Mouse (Mus musculus): ENCODE results near the gene Gm21992.

DNA sequence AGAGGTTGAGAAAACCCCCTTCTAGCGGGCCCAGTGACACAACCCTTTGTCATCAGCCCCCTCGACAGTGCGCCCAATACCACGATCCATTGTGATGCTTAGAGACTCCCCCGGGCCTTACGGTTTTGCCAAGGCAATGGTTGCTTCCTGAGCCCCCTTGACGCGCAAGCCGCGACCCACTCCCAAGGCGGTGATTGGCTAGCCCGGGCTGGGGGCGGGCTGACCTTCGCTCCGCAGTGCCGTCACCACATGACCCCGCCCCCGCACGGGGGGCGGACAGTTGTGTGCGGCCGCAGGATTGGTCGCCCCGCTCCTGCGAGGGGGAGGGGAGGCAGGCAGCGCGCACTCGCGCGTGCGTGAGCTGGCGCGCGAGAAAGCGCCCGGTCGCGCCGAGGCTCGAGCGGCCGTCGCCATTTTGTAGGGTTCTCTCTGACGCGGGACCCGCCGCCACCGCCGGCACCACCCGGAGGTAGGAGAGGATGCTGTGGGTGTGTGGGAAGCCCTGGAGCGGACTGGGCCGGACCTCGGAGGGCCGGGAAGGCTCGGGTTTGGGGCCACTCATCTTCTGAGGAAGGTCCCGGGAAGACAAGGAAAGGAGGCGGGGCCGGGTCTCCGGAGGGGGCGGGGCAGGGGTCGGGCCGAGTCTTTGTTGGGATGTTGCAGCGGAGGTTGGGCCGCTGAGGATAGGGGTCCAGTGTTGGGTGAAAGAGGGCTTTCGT lies 55.1 kb downstream of the Gm21992 start, which contains the start of gene Rbm4b:
- TF ChIP-seq CTCF (IDR thresholded peaks at IDR 0.05 in 2 of 3, conservative IDR thresholded peaks at IDR 0.05 in 1 of 3; ENCODE audit: control insufficient read depth in 1 of 3, insufficient read depth in 1 of 3, low read depth in 2 of 3, low read length in 3 of 3, poor library complexity in 1 of 3, severe bottlenecking in 1 of 3) (no peak), RCOR1 (IDR thresholded peaks at IDR 0.05; ENCODE audit: low read depth, low read length) (no peak), POLR2A (IDR thresholded peaks at IDR 0.05; ENCODE audit: control insufficient read depth in 1 of 2, insufficient read depth in 1 of 2, low read depth in 1 of 2, low read length in 2 of 2, poor library complexity in 1 of 2) (peak; percentile 74 to 92)
